Mouse (Mus musculus): Measurements from ENCODE around the gene Asprv1.
A peak's percentile ranks its signal among the peaks of the same experiment; 100 is the strongest.

Asprv1 gene

DNA sequence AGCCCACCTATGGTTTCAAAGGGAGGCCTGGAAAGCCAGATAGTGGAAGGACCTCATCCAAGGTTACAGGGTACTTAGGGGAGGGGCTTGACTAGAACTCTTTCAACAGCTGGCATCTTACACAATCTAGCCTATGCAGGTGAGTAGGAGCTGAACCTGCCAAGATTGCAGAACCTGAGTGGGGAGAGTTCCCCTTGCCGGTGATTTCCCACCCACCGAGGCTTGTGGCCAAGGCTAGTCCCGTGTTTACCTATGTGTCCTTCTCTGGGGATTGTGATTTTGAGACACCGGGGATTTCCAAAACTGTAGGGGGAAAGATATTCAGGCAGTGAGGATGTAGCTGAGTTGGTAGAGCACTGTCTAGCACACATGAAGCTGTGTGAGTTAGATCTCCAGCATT lies 12.7 kb upstream of the Asprv1 start:
- peak; percentile 41 for DNase-seq (ENCODE audit: low read depth, low spot score)

DNA sequence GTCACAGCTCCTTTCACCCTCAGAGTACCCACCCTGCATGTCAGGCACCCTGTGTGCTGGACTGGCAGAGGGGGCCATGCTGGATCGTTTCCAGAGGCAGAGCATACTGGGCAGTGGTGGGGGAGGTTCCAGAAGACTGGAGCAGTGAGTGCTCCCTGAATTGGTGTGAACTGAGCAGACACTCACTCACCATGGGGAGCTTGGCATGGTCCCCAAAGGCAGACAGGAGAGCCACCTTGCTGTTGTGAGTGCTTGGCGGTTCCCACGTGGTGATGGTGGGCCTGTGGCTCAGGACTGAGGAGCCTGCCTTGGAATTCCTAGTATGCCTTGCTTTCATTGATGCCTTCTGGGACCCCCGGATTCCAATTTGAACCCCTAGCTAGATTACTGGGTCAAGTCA lies 4.8 kb upstream of the Asprv1 start:
- DNase-seq (ENCODE audit: low read depth, low spot score), result no peak

DNA sequence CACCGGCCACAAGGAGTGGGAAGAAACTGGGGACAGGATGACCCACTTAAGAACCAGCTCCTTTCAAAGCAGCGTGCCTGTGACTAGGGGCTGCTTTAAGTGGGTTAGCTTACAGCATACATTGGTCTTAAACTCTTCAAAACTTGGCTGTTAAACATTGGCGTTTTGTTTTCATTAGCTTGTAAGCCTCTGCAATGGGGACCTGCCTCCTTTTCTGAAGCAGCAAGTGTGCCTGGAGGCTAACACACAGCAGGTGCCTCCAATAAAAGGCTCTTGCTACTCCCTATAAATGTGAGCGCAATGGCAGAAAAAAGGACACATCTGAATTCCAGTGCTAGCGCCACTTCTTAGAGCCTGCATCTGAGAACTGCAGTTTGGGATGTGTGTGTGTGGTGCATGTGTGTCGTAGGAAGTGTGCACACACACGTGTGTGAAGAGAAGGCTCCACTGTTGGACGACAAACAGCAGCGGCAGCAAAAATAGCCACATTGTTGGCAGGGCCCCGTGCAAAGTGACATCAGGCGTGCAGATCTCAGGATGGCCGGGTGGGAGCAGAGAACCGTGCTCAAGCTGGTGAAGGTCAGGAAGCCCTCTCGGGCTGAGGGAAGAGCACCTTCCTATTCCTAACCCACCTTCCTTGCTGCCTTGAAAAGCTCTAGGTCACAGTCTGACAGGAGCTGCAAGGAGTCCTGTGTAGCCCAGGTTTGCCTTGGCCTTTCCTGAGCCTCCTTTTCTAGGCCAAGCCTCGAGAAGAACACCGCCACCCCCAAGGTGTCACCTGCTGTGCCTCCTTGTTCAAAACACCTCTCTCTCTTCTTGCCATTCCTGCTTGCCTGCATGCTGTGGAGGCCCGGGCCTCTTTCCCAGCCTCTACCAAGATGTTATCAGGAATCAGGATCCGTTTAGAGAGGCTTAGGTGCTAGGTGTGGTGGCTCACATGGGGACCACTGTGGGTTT lies 3.6 kb upstream of the Asprv1 start:
- DNase-seq (ENCODE audit: low read depth, low spot score), result no peak

DNA sequence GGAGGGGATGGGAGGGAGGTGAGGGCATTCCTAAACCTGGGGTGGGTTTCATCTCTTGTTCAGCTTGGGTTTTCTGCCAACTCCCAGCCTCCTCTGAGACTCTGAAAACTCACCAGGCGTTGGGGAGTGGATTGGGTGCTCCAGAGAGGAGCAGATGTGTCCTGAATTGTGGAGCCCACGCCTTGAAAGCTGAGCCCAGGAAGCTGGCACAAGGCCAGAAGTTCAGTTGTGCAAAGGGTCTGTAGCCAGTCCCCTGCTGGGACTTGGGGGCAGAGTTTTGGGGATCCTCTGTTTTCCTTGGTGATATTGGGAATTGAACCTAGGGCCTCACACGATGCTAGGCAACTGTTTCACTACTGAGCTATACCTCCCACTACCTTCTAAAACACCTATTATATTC lies 2.2 kb downstream of the Asprv1 start:
- no peak for DNase-seq (ENCODE audit: low read depth, low spot score)

DNA sequence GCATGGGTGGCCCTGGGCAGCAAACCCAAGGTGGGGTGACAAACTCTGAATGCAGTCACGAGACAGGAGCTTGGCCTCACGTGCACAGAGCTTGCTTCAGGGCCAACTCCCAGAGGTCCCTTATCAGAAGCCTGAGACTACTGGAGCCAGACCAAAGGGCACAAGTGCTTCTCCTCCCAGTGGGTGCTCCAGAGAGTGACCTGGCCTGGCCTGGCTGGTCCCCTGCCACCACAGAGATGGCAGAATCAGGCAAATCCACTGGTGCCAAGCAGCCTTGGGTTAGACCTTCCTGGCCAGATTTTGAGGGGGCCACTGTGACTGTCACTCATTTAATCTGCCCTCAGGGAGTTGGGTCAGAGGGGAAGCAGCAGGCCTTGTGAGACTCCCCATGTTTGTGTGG lies 8.5 kb downstream of the Asprv1 start:
- DNase-seq (ENCODE audit: low read depth, low spot score), result no peak

DNA sequence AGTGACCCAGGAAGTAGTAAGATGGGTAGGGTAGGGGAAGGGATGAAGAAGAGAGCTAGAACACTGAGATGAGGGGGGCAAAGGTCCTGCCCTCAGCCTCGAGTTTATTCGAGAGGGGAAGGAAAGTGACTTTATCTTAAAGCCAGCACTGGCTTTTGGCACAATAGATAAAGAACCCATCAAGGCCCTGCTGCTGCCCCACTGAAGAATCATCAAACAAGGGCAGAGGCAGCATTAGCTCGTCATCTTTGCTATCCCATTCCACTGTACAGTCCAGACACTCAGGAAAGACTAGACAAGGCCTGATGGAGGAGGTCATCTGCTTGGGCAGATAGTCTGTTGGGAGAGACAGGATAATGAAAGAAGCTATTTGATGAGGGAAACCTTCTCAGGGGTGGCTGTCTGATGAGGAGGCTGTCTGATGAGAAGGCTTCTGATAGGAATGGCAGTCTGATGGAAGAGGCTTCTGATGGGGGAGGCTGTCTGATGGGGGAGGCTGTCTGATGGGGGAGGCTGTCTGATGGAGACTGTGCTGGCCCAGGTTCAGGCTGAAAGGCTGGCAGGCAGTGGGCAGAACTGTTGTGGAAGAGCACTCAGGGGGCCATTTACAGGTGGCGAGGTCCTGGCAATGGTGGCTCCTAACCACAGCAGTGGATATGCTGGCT lies 9.3 kb downstream of the Asprv1 start:
- DNase-seq (ENCODE audit: low read depth, low spot score), result no peak

DNA sequence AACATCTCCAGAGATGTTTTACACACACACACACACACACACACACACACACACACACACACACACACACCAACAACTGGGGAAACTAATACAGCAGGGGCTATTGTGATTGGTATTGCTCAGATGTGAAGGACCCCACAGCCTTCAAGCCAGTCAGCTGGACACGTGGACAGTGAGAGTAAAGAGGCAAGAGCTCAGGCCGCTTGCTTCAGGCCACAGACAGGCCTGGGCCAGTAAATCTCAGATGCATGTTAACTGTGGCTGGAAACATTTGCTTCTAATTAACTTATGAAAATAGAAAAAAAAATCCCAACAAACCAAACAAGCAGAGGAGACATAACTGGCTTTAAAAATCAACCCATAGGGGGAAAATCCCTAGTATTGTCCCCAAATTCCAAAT lies 9.9 kb downstream of the Asprv1 start:
- DNase-seq (ENCODE audit: low read depth, low spot score), result no peak

DNA sequence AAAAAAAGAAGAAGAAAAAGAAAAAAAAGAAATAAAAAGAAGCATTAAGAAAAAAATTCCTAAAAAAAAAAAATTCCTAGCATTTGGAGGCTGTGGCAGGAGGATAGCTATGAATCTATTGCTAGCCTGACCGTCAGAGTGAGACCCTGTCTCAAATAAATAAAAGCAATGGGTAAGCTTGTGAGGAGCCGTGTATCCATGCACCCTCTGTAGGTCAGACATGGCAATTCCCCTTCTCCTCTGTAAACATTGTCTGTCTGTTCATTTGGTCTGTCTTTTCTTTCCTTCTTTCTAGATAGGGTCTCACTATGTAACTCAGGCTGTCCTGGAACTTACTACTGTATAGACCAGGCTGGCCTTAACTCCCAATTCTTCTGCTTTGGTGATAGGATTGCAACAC lies 10.5 kb downstream of the Asprv1 start:
- no peak for DNase-seq (ENCODE audit: low read depth, low spot score)

DNA sequence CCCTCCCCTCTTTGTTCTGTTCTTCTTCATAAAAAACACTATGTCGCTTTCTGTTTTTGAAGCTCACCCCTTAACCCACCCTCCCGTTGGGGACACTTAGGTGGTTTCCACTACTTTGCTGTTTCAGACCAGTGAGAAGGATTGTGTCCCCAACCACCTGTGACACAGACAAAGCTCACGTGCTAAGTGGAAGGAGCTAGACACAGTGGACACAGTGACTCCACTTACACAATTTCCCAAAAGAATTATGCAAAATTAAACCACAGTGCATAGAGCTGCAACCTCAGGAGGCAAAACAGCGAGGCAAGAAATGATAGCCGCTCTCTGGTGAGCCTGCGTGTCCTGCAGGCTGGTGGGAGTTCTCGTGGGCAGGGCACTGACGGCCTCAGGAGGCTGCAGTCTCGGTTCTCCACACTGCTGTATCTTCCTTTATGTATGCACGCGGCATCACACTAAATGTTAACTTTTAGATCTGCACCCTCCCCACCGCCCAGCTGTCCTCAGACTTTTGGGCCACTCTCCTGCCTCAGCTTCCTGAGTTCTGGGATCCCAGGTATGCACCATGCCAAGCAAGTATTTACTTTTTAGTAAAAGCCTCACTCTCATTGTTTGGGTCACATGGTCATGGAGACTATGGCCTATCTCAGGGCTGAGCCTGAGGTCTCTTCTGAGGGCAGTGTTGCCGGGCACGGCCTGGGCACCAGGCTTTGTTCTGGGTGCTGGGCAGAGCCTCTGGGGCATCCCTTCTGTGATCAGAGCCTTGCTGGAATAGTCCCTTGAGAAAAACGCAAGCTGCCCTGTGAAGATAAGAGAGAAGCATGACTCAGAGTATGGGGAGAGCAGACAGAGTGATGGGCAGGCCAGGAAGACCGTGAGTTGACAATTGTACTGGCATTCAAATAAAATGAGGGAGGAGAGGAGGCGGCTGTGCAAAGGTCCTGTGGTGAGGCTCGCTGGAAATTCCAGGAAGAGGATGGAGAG lies 11.5 kb downstream of the Asprv1 start:
- peak; percentile 45 for DNase-seq (ENCODE audit: low read depth, low spot score)

DNA sequence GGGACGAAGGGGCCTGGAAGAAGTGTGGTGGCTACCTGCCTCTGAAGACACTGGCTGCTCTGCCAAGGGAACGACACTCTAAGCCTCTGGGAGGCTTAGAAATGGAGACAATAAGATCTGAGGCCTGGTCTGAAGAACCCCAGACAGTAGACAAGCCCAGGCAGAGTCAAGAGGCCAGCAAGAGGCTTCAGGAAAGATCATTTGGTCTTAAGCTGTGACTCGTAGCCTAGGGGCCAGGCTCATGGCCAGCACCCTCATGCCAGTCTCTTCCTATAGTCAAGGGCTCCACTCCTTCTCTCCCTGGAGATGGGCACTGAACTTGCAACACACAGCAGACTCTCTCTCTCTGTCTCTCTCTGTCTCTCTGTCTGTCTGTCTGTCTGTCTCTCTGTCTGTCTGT lies 12.2 kb downstream of the Asprv1 start:
- no peak for DNase-seq (ENCODE audit: low read depth, low spot score)

DNA sequence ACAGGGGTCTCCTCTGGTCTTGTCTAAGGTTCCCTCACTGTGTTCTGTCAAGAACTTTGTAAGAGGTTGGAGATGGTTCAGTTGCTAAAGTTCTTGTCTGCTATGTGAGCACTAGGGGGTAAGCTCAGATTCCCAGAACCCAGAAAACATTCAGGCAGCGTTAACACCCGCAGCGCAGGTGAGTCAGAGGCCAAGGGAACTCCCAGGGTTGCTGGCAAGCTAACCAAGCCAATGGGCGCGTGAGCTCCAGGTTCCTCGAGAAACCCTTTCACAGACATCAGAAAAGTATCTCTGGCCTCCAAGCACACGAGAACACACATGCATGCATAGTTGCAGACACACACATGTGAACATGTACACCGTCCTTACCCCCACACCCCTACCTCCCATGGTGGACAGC lies 12.8 kb downstream of the Asprv1 start:
- DNase-seq (ENCODE audit: low read depth, low spot score), result no peak

DNA sequence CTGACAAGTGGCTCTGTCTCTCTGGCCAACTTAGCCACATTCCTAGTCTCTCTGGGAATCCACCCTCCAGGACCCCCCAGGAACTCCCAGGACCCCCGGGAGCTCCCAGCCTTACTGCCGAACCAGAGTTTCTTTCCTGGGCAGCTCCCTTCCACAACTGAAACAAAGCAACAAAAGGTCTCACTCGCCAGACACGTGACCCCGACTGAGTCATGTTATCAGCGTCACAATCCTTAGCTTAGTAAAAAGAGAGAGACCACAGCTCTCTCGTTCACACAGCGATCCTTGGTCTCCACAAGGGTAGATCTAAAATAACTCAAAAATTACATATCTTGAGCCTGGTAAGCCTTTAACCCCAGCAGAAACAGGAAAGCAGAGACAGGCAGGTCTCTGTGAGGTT lies 13.8 kb downstream of the Asprv1 start:
- DNase-seq (ENCODE audit: low read depth, low spot score), result no peak

DNA sequence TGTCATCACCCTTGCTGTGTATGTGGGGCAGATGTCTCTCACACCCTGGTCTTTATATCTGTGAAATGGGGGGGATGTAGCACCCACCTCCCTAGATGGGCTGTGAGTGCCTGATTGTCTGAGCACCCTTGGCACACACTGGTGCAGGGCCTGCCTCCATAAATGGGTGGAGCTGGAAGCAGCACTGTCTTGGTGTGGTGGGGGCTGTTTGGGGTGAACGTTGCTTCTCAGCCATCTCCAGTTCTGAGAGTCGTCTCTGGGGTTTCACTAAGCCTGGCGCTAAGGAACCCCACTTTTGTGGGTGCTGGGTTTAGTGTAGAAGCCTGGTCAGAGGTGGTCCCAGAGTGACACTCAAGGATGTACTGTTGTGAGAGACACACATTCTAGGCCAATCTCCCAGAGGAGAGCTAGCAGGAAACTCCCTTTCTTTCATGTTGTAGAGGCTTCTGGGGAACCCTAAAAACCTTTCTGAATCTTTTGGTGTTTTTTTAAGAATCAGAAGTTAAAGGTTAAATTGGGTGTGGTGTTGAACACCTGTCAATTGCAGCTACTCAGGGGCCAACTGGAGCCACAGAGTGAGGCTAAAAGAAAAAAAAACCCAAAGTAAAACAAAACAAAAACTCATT lies 16.9 kb downstream of the Asprv1 start:
- no peak for DNase-seq (ENCODE audit: low read depth, low spot score)

DNA sequence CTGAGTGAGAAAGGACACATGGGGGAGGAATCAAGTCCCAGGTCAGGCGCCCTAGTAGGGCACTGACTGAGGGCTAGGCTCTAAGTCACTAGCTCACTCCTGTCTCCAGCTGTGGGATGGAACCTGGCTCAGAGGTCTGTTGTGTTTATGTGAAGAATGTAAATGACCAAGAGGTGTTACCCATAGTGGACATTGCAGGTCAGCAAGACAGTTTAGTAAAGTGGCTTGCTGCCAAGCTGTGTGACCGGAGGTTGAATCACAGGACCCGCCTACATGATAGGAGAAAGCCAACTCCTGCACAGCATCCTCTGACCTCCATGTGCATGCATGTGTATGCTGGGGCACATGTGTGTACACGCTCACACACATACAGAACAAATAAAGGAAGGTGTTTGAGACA lies 17.6 kb downstream of the Asprv1 start:
- no peak for DNase-seq (ENCODE audit: low read depth, low spot score)

DNA sequence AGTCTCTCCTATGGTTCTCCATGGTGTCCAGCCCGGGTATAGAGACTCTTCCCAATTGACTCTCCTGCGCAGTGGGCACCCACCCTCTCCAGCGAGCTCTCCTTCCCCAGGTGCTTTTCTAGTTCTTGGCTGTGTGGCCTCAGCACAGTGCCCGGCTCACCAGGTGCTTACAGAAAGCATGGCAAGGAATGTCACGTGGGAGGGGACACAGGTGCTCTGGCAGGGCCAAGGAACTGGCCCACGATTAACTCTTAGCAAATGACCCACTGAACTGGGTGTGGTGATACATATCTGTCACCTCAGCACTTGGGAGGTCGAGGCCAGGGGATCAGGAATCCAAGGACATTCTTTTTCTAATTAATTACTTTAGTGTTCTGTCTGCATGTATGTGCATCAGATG lies 18.2 kb downstream of the Asprv1 start:
- DNase-seq (ENCODE audit: low read depth, low spot score), result no peak

DNA sequence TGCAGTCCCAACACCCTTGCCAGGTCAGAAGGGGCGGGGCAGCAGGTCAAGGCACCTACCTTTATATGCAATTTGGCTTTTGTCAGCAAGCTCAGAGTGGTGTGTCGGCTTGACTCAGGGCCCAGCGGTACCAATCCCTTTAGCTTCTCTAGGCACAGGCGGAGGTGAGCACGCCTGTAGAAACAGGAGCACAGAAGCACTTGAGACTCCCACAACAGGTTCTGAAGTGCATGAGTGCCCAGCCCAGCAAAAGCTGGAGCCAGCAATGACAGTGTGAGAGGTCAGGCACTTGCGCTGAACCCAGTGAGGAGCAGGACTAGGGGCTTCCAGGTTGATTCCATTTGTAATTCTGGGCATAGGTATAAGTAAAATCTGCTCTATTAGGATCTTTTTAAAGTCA lies 25.1 kb downstream of the Asprv1 start:
- DNase-seq (ENCODE audit: low read depth, low spot score), result no peak

DNA sequence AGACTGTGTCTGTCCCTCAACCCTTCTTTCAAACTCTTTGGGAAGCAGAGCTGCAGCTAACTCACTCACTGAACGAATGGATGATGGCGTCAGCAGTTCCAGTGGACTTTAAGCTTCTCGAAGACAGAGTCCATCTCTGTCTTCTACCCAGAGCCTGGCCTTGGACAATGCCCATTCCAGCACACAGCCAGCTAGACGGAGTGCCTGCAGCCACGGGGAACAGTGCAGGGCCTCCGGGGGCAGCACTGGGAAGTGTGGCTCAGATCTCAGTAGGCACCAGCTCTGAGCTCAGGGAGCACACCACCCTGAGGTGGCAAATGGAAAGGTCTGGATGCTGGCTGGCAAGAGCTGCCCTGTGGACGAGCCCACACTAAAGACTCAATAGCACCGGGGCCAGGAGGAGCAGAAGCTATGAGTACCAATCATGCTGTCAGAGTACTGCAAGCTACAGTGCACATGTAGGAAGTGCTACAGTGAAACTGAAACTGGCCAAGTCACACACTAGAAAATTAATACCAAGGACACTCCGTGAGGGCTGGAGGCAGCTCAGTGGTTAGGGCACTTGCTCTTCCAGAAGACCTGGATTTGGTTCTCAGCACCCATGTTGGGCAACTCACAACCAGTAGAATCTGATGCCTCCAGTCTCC lies 26.4 kb downstream of the Asprv1 start:
- peak; percentile 77 for DNase-seq (ENCODE audit: low read depth, low spot score)

DNA sequence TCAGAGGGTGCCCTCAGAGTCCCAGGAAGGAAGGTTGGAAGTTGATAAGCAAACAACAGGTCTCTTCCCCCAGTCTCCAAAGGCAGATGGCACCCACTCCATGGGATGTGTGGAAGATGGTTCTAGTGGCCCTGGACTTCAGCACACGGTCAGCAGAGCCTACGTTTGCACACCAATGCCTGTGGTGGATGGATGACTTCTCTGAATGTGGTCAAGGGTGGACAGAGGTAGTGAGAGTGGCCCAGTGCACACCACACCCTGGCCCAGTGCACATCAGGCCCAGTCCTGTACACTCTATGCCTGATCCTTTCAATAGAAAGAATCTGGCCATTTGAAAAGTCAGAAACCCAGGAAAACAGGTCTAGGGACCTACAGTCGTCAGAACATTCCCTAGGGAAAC lies 30.5 kb downstream of the Asprv1 start:
- DNase-seq (ENCODE audit: low read depth, low spot score), result no peak

DNA sequence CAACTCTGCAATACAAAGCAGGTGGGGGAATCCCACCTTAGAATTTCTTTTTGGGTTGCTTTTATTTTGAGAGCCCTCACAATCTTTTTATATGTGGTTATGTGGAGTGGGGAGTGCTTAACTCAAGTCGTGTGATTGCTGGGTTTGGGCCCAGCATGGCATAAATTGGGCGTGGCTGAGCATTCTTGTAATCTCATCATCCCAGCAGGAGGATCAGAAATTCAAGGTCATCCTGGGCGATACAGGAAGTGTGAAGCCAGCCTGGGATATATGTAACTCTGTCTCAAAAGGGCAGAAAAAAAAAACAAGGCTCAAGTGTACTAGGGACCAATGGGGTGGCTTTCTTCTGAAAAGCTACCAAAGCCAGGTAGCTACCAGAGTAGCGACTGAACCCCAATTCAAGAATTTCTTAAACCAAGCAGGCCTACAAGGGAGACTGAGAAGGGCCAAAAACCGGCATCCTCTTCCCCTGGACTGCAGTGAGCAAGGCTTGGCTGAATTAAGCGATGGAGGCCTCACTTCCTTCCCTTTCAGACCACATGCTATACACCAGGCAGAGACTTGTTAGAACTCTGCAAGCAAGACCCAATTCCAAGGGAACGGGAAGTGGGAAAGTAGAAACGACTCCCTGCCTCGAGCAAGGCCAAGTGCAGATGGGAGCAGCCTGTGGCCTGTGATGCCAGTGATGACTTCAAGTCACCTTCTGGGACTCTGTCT lies 32.4 kb downstream of the Asprv1 start:
- no peak for DNase-seq (ENCODE audit: low read depth, low spot score)

DNA sequence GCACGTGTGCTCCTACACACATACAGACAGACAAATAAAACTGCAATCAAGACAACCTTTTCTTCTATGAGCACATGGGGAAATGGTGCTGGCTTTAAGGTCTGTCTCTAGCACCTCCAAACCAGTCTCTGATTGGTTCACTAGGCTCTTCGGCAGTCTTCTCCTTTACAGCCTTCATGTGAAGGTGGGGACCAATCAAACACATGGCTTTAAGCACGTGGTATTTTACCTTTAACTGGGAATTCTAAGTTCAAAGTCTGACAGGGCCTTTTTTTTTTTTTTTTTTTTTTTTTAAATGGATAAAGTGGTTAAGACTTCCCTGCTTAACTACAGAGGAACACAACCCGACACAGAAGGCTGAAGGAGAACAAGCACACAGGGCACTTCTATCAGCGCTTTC lies 37.1 kb downstream of the Asprv1 start:
- no peak for DNase-seq (ENCODE audit: low read depth, low spot score)

Data from A20 (cell line).